Mouse (Mus musculus) hindbrain, embryonic 10.5 days (tissue): ENCODE results near the gene Hoxc5. TPM values are rescaled to one million over a fixed set of nuclear protein-coding genes. Genes with fewer than 3 reads are reported as not detected.

Source experiments
- DNase-seq: peaks from one replicate; pipeline ENCODE4 v3.0.0-alpha.2; 2017; ENCODE audit warnings: low spot score
- H3K27ac ChIP-seq: fragments of 300-500 bp; sonication (generic); 2 replicates; pipeline ENCODE4 v1.5.1; 2016; ENCODE audit warnings: mild to moderate bottlenecking, moderate library complexity
- H3K27me3 ChIP-seq: fragments of 300-500 bp; sonication (generic); 2 replicates; pipeline ENCODE4 v1.6.1; 2016; ENCODE audit warnings: mild to moderate bottlenecking; ENCODE audit not compliant: poor library complexity, insufficient read depth, severe bottlenecking
- H3K36me3 ChIP-seq: fragments of 300-500 bp; sonication (generic); 2 replicates; pipeline ENCODE4 v1.6.1; 2016; ENCODE audit warnings: mild to moderate bottlenecking, moderate library complexity
- H3K4me1 ChIP-seq: fragments of 300-500 bp; sonication (generic); replicated peaks from 2 replicates; pipeline ENCODE4 v1.6.1; 2016; ENCODE audit warnings: mild to moderate bottlenecking
- H3K4me3 ChIP-seq: fragments of 300-500 bp; sonication (generic); 2 replicates; pipeline ENCODE4 v1.5.1; 2016; ENCODE audit warnings: mild to moderate bottlenecking, moderate library complexity
- H3K9me3 ChIP-seq: fragments of 300-500 bp; sonication (generic); 2 replicates; pipeline ENCODE4 v1.6.1; 2016; ENCODE audit warnings: mild to moderate bottlenecking, moderate library complexity
- WGBS: fragments of 180-500 bp; shearing (Covaris S2); methylation state at CpG from one replicate; pipeline ENCODE4 v1.1.7; 2016; 5-methylcytosine and 5-hydroxymethylcytosine counted together
- polyA plus RNA-seq: library from polyadenylated mRNA; unstranded; fragments of >200 nt; fragmentation: Nextera tagmentation; extraction: Ambion mirVana; gene quantifications from 2 replicates; pipeline ENCODE4 v1.2.1, GENCODE M21; 2016

Hoxc5 gene
- polyA plus RNA-seq, 1 experiment from 2014 or later, result 10.8 TPM

DNA sequence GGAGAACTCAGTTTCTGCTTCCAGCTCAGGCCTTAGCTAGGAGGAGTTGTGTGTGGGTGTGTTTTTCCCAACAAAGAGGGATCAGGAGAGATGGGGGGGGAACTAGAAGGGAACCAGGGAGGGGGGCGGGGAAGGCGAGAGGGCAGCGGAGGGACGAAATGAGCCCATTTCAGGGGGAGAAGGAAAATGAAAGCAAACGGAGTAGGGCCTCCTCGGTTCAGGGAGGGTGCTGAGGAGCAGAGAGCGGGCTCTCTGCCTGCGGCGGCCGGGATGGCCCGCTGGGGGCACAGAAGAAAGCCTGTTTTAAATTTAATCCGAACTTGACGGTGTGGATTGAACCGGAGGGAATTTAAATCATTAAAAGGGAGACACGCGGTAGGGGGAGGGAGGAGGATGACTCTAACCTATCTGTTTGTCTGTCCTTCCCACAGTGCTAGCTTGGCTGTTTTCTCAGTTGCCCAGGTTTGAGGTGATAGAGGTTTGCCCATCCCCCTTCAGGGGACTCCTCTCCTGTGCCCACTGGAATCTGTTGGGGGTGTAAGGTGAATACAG is 10.3 kb downstream of the Hoxc5 start:
- WGBS, result under 1% methylated on average over 16 of the region's 16 CpGs
- peaks cover 10% of the 10 kb centered on the region for H3K4me1 ChIP-seq
- peaks cover 100% of the 10 kb centered on the region for H3K27me3 ChIP-seq
- H3K36me3 ChIP-seq, result no peaks in the 10 kb centered on the region
- no peak overlapping the region for H3K27ac ChIP-seq
- H3K9me3 ChIP-seq, result no peaks in the 10 kb centered on the region
- DNase-seq, result no peak
- no peak overlapping the region for H3K4me3 ChIP-seq

DNA sequence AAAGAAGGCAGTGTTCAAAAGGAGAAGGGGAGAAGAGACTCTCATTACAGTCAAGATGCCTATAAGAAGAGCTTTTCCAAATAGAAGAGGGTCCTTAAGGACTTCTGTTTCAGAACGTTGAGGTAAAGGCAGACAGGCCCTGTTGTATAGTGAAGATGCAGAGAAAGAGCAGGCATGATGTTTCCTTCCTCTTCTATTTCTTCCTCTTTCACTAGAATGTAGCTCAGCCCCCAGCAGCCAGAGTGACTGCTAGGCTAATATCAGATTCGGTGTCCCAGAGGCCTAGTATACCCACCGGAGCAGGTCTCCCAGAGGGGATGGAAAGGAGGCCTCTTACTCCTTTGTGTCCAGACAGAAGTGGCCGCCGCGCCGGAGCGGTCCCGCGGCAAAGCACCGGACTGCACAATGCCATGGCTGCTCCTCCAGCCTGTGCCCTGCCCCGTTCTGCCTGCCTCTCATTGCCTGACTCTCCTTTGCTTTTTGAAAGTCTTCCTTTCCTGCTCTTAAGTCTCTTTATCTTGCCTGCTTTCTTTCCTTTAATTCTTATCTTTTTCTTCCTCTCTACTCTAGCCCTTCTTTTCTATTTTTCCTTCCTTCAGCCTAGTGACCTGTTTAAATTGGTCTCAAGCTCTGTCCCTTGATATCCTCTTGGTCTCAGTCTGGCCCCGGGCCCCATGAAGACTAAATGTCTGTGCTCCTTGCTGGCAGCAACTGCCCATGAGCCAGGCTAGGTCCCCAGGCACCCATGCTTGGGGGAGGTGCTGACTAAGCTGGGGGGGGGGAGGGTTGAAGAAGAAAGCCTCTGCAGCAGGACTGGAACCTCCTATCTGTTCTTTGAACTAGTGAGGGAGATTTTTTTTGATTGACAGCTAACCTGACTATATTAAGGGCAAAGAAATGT is 11.6 kb downstream of the Hoxc5 start:
- peaks cover 100% of the 10 kb centered on the region for H3K27me3 ChIP-seq
- no peak overlapping the region for H3K27ac ChIP-seq
- H3K9me3 ChIP-seq, result no peaks in the 10 kb centered on the region
- no peak for DNase-seq
- no peak overlapping the region for H3K4me3 ChIP-seq
- WGBS, result 1% methylated on average over 13 of the region's 13 CpGs
- peaks cover 10% of the 10 kb centered on the region for H3K4me1 ChIP-seq
- no peaks in the 10 kb centered on the region for H3K36me3 ChIP-seq

DNA sequence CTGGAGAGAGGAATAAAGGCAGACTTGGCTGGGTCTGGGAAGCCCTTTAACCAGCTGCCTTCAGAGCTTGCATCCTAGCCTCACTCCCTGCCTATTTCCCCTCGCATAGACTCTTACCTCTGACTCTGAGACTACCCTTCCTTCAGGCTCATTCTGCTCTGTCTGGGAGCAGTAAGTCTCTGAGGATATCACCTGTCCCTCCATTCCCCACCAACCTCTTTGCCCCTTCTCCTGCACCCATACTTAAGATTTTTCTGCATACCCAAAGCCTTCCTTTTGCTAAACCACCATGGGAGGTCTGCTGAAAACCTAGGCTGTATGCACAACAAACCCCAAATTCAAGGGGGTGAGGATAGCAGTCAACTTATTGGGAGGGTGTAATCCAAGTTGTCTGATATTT is 12.7 kb downstream of the Hoxc5 start:
- H3K36me3 ChIP-seq, result no peaks in the 10 kb centered on the region
- 5% methylated on average over 1 of the region's 1 CpGs for WGBS
- H3K9me3 ChIP-seq, result no peaks in the 10 kb centered on the region
- no peak overlapping the region for H3K4me3 ChIP-seq
- H3K4me1 ChIP-seq, result peaks cover 10% of the 10 kb centered on the region
- no peak for DNase-seq
- peaks cover 100% of the 10 kb centered on the region for H3K27me3 ChIP-seq
- H3K27ac ChIP-seq, result no peak overlapping the region

DNA sequence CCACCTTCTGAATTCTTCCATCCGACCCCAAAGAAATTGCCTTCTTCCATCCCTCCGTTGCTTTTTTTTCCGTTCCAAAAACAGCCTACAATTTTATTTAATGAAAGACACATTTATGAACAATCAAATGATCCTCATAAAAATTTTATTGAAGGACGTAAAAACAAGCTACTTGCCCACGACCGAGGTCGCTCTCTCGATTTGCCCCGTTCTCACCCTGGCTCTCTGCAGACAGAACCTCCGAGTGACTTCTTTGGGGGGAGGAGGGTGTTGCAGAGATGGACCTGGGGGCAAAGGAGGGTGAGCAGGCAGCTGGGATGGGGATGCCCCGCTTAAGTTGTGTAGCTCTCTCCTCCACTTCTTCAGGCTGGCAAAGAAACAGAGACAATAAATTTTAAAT is 13.1 kb downstream of the Hoxc5 start:
- Histone ChIP-seq H3K27ac (no peak overlapping the region), H3K36me3 (no peaks in the 10 kb centered on the region), H3K27me3 (peaks cover 100% of the 10 kb centered on the region), H3K4me1 (peaks cover 10% of the 10 kb centered on the region), H3K4me3 (no peak overlapping the region), H3K9me3 (no peaks in the 10 kb centered on the region)
- 4% methylated on average over 11 of the region's 11 CpGs for WGBS
- DNase-seq, result no peak

DNA sequence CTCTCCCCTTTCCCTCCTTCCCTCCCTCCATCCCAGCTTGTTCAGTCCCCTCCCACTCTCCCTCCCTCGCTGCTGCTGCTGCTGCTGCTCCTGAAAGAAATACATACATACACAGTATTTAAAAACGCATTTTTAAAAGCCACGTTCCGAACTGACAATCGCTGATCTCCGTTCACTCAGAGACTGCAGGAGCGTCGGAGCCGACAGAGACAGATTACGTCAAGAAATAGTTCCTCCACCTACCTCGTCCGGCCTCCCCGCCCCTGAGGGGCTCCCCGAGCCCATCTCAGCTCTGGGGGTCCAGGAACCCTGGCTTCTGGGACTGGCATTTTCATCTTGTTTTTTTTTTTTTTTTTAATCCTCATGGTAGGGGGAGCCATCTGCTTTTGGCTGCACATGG is 13.7 kb downstream of the Hoxc5 start:
- H3K27ac ChIP-seq, result no peak overlapping the region
- H3K4me1 ChIP-seq, result peaks cover 10% of the 10 kb centered on the region
- peaks cover 100% of the 10 kb centered on the region for H3K27me3 ChIP-seq

DNA sequence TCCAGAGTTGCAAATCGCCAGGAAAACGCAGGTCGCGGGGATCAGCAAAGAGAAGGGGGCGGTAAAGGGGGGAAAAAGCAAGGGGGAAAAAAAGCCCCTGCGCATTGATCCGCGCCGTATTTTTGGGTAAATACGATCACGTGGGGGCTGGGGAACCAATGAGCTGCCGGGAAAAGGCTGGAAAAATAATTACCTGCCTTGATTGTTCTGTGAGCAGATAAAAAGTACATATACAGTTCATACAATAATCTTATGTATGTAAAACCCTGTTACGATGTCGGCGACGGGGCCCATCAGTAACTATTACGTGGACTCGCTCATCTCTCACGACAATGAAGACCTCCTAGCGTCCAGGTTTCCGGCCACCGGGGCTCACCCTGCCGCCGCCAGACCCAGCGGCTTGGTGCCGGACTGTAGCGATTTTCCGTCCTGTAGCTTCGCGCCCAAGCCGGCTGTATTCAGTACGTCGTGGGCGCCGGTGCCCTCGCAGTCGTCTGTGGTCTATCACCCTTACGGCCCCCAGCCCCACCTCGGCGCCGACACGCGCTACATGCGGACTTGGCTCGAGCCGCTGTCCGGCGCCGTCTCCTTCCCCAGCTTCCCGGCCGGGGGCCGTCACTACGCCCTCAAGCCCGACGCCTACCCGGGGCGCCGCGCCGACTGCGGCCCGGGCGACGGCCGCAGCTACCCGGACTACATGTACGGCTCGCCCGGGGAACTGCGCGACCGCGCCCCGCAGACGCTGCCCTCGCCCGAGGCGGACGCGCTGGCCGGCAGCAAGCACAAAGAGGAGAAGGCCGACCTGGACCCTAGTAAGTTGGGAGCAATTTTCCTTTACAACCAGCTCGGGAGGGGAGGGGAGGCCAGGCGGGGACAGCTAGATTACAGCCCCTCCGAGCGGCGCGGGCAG is 14.4 kb downstream of the Hoxc5 start:
- peak; percentile 63 for DNase-seq
- Histone ChIP-seq H3K36me3 (no peaks in the 10 kb centered on the region), H3K4me1 (peaks cover 10% of the 10 kb centered on the region), H3K9me3 (no peaks in the 10 kb centered on the region), H3K27me3 (peaks cover 100% of the 10 kb centered on the region), H3K27ac (no peak overlapping the region), H3K4me3 (peak overlapping the region; percentile 42)
- under 1% methylated on average over 88 of the region's 88 CpGs for WGBS

More for the DNA sequence above, 13.7 kb downstream of the Hoxc5 start:
- WGBS, result 2% methylated on average over 14 of the region's 14 CpGs
- Histone ChIP-seq H3K4me3 (peak overlapping the region; percentile 42; the same call in 1 of the 2 replicates), H3K36me3 (no peaks in the 10 kb centered on the region), H3K9me3 (no peaks in the 10 kb centered on the region)
- DNase-seq, result no peak

DNA sequence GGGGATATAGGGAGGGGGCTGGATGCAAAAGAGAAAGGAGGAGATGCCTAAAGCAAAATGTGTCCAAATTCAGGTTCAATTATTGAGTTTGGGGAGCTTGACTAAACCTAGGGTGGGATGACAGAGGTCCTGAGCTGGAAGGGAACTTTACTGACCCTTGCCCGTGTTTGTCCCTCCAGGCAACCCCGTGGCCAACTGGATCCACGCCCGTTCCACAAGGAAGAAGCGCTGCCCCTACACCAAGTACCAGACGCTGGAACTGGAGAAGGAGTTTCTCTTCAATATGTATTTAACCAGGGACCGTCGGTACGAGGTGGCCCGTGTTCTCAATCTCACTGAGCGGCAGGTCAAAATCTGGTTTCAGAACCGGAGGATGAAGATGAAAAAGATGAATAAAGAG is 16.5 kb downstream of the Hoxc5 start:
- 1% methylated on average over 12 of the region's 12 CpGs for WGBS
- H3K27ac ChIP-seq, result no peak overlapping the region
- H3K9me3 ChIP-seq, result no peaks in the 10 kb centered on the region
- peaks cover 100% of the 10 kb centered on the region for H3K27me3 ChIP-seq
- H3K36me3 ChIP-seq, result no peaks in the 10 kb centered on the region
- no peak for DNase-seq
- H3K4me3 ChIP-seq, result no peak overlapping the region
- peaks cover 10% of the 10 kb centered on the region for H3K4me1 ChIP-seq

DNA sequence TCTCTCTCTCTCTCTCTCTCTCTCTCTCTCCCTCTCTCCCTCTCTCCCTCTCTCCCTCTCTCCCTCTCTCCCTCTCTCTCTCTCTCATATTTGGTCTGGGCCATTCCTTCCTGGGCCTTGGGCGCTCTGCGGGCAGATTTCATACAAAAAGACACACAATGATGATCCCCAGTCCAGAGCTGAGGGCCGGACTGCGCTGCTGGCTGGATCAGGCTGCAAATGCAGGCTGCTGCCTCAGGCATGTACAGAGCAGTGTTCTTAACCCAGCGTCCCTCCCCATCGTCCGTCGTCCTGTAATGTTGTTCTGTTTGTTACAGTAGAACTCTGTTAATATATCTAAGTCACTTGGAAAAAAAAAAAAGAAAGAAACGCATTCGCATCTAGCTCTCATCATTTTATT is 17.3 kb downstream of the Hoxc5 start:
- Histone ChIP-seq H3K4me1 (peaks cover 10% of the 10 kb centered on the region), H3K4me3 (no peak overlapping the region), H3K9me3 (no peaks in the 10 kb centered on the region), H3K27ac (no peak overlapping the region), H3K36me3 (no peaks in the 10 kb centered on the region), H3K27me3 (peaks cover 100% of the 10 kb centered on the region)
- no peak for DNase-seq
- 1% methylated on average over 10 of the region's 10 CpGs for WGBS

DNA sequence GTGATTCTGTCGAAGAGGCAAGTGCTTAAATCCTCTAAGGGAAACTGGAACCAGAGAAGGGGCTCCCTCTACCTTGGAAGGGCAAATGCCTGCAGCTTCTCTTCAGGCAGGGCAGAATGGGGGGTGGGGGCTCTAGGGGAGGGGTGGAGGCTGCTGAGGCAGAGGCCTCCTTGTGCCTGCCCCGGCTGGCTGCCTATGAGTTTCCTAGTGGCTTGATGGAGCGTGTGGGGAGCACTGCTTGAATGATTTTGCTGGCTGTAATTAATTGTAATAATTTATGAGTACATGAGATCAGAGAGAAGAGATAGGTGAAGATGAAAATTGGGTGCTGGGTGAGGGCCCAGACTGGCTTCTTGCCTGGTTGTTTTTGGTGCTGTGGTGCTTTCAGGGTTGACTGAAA is 17.7 kb downstream of the Hoxc5 start:
- Histone ChIP-seq H3K27ac (no peak overlapping the region), H3K9me3 (no peaks in the 10 kb centered on the region), H3K4me3 (no peak overlapping the region), H3K27me3 (peaks cover 100% of the 10 kb centered on the region), H3K36me3 (no peaks in the 10 kb centered on the region), H3K4me1 (peaks cover 10% of the 10 kb centered on the region)
- WGBS, result 1% methylated on average over 3 of the region's 3 CpGs
- no peak for DNase-seq

DNA sequence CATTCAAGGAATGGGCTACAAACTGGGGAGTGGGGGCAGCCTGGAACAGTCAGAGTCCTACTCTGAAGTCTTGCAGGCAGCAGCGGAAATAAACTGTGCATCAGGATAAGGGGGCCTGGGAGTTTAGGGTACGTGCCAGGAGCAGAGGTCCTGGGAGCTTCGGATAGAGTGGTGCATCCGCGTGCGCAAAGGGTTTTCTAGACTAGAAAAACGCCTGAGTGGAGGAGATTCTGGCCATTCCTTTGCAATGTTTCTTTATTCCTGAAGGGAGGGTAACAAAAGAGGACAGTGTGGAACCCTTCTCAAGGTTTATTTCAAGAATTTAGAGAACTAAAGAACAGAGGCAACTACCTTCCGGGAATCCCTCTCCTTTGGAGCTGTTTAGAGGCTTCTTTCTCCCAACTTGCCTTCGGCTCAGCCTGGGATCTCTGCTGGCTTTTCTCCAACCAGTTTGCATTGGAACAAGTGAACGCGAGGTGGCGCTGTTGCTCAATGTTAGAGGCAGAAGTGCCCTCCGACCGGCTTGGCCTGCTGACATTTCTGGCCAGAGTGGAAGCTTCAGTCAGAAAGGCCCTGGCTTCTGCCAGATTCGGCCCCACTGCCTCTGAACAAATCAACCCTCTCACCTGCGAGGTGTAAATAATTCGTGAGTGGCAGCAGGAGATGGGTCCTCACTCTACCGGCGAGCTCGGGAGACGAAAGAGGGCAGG is 20.0 kb downstream of the Hoxc5 start:
- peak; percentile 94 for DNase-seq
- no peak overlapping the region for H3K27ac ChIP-seq
- H3K27me3 ChIP-seq, result peaks cover 100% of the 10 kb centered on the region
- no peaks in the 10 kb centered on the region for H3K9me3 ChIP-seq
- no peaks in the 10 kb centered on the region for H3K4me1 ChIP-seq
- 3% methylated on average over 21 of the region's 21 CpGs for WGBS
- H3K4me3 ChIP-seq, result no peak overlapping the region
- no peaks in the 10 kb centered on the region for H3K36me3 ChIP-seq

DNA sequence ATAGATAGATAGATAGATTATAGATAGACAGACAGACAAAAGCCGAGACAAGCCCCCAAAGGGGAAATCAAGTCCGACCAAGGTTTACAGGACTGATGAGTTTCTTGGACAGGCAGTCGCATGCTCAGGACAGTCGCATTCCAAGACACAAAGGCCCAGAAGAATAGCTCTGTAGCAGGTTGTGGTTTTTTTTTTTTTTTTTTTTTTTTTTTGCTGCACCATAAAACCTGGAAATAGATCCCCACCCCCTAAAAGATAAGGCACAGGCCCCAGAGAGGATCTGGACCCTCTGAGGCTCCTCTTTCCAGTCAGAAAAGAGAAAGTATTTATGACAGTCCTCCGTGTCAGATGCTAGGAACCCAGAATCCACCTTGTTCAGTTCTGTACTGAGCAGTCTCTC is 20.8 kb downstream of the Hoxc5 start:
- 12% methylated on average over 5 of the region's 5 CpGs for WGBS
- peaks cover 100% of the 10 kb centered on the region for H3K27me3 ChIP-seq
- H3K4me3 ChIP-seq, result no peak overlapping the region

More for the DNA sequence above, 20.8 kb downstream of the Hoxc5 start:
- Histone ChIP-seq H3K27ac (no peak overlapping the region), H3K36me3 (no peaks in the 10 kb centered on the region), H3K4me1 (no peaks in the 10 kb centered on the region), H3K9me3 (no peaks in the 10 kb centered on the region)
- DNase-seq, result no peak
